Mouse (Mus musculus): ENCODE measurements around the gene Adk. TPM values are rescaled to one million over a fixed set of nuclear protein-coding genes. Genes with fewer than 3 reads are reported as not detected.

Adk gene
- 50.0 and 53.5 TPM in 2 replicates for polyA plus RNA-seq (2015; fragmentation: Nextera tagmentation; extraction: Ambion mirVana)

DNA sequence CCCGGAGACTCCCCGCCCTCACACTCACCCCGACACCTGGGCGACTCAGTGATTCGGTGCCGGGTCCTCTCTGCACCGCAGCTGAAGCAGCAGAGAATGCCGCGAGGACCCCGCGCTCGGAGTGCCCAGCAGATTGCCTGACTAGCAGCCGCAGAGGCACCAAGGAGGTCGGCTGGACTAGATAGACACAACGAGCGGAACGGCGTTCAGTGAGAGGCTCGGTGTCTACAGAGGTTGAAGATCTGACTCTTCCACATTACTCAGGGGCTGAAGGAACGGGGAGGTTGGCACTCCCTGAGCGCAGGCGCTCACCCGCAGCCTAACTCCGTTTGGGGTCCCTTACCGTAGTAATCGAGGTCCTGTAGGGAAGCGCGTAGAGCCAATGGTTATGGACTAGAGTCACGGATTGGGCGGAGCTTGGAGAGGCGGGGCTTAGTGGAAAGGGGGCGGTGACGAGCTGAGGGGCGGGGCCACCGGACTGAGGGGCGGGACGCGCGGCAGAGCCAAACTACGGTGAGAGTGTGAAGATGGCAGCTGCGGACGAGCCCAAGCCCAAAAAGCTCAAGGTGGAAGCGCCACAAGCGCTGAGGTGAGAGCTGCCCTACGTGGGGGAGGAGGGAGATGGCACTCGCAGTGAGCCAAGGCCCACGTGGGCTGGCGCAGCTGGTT lies at the start of gene Adk, which contains the start of gene Ap3m1:
Gene Adk, plus strand, starts transcription at position 463 of the 669 bp plus-strand sequence.
Gene Ap3m1, minus strand, starts transcription at position 397 of the 669 bp plus-strand sequence.
- Histone ChIP-seq H3K4me2 (replicated peaks) (peak within 1 kb of the TSS; percentile 82), H3K9ac (replicated peaks) (peak within 1 kb of the TSS; percentile 88), H3K9me3 (no peaks in the 10 kb centered on the region), H3K27me3 (no peaks in the 10 kb centered on the region), H3K27ac (peak within 1 kb of the TSS; percentile 86), H3K36me3 (no peaks in the 10 kb centered on the region), H3K4me3 (replicated peaks) (peak within 1 kb of the TSS; percentile 81), H3K4me1 (replicated peaks) (peaks cover 12% of the 10 kb centered on the region)
- peak; percentile 99 for ATAC-seq
- WGBS = under 1% methylated on average over 48 of the region's 48 CpGs

DNA sequence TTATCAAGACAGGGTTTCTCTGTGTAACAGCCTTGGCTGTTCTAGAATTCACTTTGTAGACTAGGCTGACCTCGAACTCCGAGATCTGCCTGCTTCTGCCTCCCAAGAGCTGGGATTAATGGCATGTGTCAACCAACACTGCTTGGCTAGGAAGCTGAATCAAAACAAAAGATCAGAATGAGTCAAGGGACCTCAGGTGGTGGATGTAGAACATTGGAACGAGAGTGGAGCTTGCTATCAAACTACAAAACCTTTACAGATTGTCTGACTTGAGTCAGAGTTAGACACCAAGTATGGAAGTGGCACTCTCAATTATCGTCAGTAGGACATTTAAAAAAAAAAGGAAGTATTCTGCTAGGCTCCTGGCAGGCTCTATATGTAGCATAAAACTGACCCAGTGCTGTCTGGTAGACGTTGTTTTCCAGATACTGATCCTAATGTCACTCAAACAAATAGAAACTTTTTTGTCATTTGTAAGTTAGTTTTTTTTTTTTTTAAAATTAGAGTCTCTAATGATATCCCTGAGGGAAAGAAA lies 38.5 kb upstream of the Adk start:
- H3K27ac ChIP-seq = no peak overlapping the region
- no peaks in the 10 kb centered on the region for H3K9me3 ChIP-seq
- H3K36me3 ChIP-seq = peaks cover 15% of the 10 kb centered on the region
- no peak for ATAC-seq
- 0 out of 2 replicates have a peak, but pooled peaks cover 2% of the 10 kb centered on the region for H3K4me1 ChIP-seq (replicated peaks)
- no peak overlapping the region for H3K4me2 ChIP-seq (replicated peaks)
- no peak overlapping the region for H3K4me3 ChIP-seq (replicated peaks)
- no peak overlapping the region for H3K9ac ChIP-seq (replicated peaks)
- no peaks in the 10 kb centered on the region for H3K27me3 ChIP-seq
- WGBS = 91% methylated on average over 5 of the region's 5 CpGs

DNA sequence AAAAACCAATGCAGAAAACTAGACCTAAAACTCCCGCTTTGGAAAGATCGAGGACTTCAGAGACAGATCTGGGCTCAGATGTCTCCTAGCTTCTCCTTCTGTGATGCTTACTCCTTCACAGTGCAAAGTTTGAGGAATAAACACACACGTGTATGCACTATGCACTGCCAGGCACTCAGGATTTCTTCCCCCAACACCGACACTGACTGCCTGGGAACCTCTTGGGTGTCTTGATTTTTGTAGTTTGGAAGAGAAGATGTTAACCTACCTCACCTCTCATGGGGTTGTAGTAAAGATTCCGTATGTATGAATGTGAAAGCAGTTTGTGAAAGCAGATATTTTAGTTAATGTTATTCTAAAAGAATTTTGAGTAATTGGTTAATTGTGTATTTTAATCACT lies 34.5 kb upstream of the Adk start:
- 89% methylated on average over 5 of the region's 5 CpGs for WGBS
- Histone ChIP-seq H3K9ac (replicated peaks) (no peak overlapping the region), H3K27me3 (no peaks in the 10 kb centered on the region), H3K4me2 (replicated peaks) (no peak overlapping the region), H3K4me3 (replicated peaks) (no peak overlapping the region), H3K9me3 (no peaks in the 10 kb centered on the region), H3K36me3 (peaks cover 28% of the 10 kb centered on the region), H3K4me1 (replicated peaks) (no peaks in the 10 kb centered on the region), H3K27ac (no peak overlapping the region)
- ATAC-seq = no peak

DNA sequence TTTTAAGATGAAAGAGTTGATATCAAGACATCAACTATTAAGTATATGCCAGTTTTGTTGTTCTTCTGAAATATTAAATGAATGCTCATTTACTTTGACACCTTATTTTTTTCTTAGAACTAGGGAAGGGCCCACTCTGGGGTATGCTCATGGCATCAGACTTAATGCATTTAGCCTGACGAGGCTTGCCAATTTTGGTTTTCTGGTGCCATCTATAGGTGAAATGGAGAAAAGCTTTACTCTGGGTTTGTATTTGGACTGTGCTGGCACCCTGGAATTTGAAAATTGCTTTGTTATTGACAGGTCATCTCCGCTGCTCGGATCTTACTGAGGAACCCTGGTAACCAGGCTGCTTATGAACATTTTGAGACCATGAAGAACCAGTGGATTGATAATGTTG lies 33.4 kb upstream of the Adk start:
- Histone ChIP-seq H3K4me1 (replicated peaks) (no peaks in the 10 kb centered on the region), H3K9ac (replicated peaks) (no peak overlapping the region), H3K36me3 (peaks cover 28% of the 10 kb centered on the region), H3K27ac (no peak overlapping the region), H3K9me3 (no peaks in the 10 kb centered on the region), H3K4me3 (replicated peaks) (no peak overlapping the region), H3K4me2 (replicated peaks) (no peak overlapping the region), H3K27me3 (no peaks in the 10 kb centered on the region)
- peak; percentile 79 for ATAC-seq
- 44% methylated on average over 3 of the region's 3 CpGs for WGBS

DNA sequence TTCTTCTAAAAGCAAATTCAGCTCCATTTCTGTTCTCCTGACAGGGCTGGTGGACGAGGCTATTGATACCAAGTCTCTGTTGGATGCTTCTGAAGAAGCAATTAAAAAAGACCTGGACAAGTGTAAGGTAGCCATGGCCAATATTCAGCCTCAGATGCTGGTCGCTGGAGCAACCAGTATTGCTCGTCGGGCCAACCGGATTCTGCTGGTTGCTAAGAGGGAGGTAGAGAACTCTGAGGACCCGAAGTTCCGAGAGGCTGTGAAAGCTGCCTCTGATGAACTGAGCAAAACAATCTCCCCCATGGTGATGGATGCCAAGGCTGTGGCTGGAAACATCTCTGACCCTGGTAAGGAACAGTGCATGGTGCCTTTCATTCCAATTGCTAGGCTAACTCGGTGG lies 31.9 kb upstream of the Adk start:
- no peaks in the 10 kb centered on the region for H3K9me3 ChIP-seq
- H3K9ac ChIP-seq (replicated peaks) = no peak overlapping the region
- no peaks in the 10 kb centered on the region for H3K4me1 ChIP-seq (replicated peaks)
- 91% methylated on average over 8 of the region's 8 CpGs for WGBS
- no peak overlapping the region for H3K4me3 ChIP-seq (replicated peaks)
- H3K27me3 ChIP-seq = no peaks in the 10 kb centered on the region
- no peak overlapping the region for H3K4me2 ChIP-seq (replicated peaks)
- H3K27ac ChIP-seq = no peak overlapping the region
- ATAC-seq = no peak
- H3K36me3 ChIP-seq = peaks cover 26% of the 10 kb centered on the region

DNA sequence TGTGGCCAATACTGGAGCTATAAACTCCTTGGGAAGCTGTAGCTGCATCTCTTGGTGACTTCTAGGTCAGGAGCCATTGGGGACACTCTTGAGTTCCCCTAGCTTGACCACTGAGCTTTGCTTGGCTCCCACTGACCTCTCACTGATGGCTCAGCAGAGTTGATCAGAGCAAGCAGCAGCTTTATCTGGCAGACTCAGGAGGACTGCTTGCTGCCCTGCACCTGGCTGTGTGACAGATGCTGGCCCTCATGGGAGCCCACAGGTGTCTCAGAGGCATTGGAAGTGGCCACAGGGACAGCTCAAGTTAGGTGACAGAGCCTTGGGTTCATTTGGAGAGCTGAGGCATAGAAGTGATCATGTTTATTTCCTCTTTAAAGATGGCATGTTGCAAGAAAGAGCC lies 24.8 kb upstream of the Adk start:
- Histone ChIP-seq H3K27ac (no peak overlapping the region), H3K4me2 (replicated peaks) (no peak overlapping the region), H3K36me3 (peaks cover 56% of the 10 kb centered on the region), H3K4me3 (replicated peaks) (no peak overlapping the region), H3K4me1 (replicated peaks) (no peaks in the 10 kb centered on the region), H3K9ac (replicated peaks) (no peak overlapping the region), H3K27me3 (no peaks in the 10 kb centered on the region), H3K9me3 (no peaks in the 10 kb centered on the region)
- no peak for ATAC-seq

DNA sequence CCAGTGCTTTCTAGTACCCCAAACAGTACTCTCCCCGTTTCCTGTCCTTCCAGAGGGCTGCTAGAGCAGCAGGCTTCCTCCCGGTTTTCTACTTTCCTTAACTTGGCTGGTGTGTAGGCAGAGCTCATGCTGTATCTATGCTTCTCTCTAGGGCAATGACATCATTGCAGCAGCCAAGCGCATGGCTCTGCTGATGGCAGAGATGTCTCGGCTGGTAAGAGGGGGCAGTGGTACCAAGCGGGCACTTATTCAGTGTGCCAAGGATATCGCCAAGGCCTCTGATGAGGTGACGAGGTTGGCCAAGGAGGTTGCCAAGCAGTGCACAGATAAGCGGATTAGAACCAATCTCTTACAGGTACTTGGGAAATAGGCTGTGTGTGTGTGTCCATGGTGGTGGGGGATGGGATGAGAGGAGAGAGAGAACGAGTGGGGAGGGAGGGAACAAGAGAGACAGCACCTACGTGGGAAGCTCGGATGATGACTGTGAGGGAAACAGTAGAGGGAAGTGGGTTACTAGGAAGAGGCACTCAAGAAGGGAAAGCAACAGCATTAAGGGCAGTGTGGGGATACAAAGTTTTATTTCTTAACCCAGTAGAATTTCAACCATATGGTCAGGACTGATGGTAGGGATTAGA lies 23.2 kb upstream of the Adk start:
- Histone ChIP-seq H3K36me3 (peaks cover 61% of the 10 kb centered on the region), H3K4me1 (replicated peaks) (no peaks in the 10 kb centered on the region), H3K9ac (replicated peaks) (no peak overlapping the region), H3K27ac (no peak overlapping the region), H3K9me3 (no peaks in the 10 kb centered on the region), H3K4me3 (replicated peaks) (no peak overlapping the region), H3K4me2 (replicated peaks) (no peak overlapping the region), H3K27me3 (no peaks in the 10 kb centered on the region)
- WGBS = 88% methylated on average over 11 of the region's 11 CpGs
- no peak for ATAC-seq

DNA sequence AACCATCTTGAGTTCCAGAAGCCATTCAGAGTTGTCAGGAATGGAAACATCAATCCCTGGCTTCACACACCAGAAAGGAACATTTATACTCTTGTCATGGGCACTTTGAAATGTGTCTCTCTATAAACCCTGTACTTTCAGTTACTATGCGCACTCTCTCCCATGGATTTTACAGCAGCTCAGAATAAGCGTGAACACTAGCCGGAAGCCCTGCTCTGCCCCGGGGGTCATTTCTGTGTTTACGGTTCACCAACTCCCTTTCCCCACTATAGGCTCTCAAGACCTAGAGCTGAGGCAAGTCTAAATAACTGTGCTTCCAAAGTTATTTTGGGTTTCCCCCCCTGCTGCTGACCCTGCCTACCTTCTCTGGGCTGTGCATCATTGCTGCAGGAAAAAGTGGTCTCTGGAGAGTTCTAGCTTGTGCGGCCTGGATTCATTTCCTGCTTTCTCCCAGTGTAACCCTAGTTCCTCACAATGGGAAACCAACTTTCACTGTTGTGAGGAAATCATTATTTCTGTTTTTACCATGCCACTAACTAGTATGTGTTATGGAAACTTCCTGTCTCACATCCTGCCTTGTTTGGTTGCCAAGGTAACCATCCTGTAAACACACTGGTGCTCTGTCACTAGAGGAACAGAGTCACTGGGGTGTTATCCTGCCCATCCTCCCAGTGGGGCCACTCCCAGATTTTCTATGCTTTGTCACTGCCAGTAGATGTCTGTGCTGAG lies 20.4 kb upstream of the Adk start:
- H3K4me1 ChIP-seq (replicated peaks) = no peaks in the 10 kb centered on the region
- H3K36me3 ChIP-seq = peaks cover 64% of the 10 kb centered on the region
- no peak overlapping the region for H3K27ac ChIP-seq
- H3K4me3 ChIP-seq (replicated peaks) = no peak overlapping the region
- no peaks in the 10 kb centered on the region for H3K9me3 ChIP-seq
- no peak overlapping the region for H3K4me2 ChIP-seq (replicated peaks)
- 76% methylated on average over 6 of the region's 6 CpGs for WGBS
- H3K27me3 ChIP-seq = no peaks in the 10 kb centered on the region
- ATAC-seq = no peak
- H3K9ac ChIP-seq (replicated peaks) = no peak overlapping the region

DNA sequence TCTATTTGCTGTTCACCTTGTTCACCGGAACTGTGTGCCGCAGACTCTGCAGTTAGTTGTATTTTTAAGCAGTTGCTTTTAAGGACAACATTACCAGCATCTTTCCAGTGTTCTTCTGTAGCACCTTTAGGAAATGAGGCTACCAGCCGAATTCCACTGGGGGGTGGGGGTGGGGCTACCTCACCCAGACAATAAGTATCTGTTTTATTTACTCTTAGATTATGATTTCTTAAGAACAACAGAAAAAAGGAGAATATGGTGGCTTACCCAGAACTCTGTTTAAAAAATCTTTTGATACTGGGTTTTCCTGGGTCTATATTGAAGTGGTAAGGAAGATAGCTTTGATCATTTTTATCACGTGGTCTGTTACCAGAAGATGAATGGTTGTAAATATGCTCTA lies 18.1 kb upstream of the Adk start:
- no peak for ATAC-seq
- H3K4me3 ChIP-seq (replicated peaks) = no peak overlapping the region
- 91% methylated on average over 4 of the region's 4 CpGs for WGBS
- H3K36me3 ChIP-seq = peaks cover 65% of the 10 kb centered on the region
- no peaks in the 10 kb centered on the region for H3K4me1 ChIP-seq (replicated peaks)
- no peaks in the 10 kb centered on the region for H3K27me3 ChIP-seq
- H3K27ac ChIP-seq = no peak overlapping the region
- no peak overlapping the region for H3K9ac ChIP-seq (replicated peaks)
- no peak overlapping the region for H3K4me2 ChIP-seq (replicated peaks)
- no peaks in the 10 kb centered on the region for H3K9me3 ChIP-seq

DNA sequence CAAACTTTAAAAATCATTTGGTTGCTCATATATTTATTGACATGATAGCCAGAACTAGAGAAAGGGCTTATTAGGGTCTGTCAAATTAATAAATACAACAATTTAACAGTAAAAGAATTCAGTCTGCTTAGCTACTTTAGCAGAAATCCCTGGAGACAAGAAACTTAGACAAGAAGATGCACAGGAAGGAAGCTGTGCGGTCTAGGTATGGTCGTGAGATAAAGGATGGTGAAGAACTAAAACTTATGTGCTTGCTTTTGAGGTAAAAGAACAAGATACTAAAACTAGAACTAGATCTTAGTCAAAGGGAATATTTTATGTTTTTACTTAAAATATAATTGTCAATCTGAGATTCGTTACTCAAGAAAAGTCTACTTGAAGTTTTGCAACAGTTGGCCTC lies 17.6 kb upstream of the Adk start:
- H3K4me3 ChIP-seq (replicated peaks) = no peak overlapping the region
- no peaks in the 10 kb centered on the region for H3K4me1 ChIP-seq (replicated peaks)
- H3K36me3 ChIP-seq = peaks cover 65% of the 10 kb centered on the region
- H3K4me2 ChIP-seq (replicated peaks) = no peak overlapping the region
- WGBS = 95% methylated on average over 3 of the region's 3 CpGs
- H3K9me3 ChIP-seq = no peaks in the 10 kb centered on the region
- H3K9ac ChIP-seq (replicated peaks) = no peak overlapping the region
- no peak overlapping the region for H3K27ac ChIP-seq
- no peaks in the 10 kb centered on the region for H3K27me3 ChIP-seq
- ATAC-seq = no peak

DNA sequence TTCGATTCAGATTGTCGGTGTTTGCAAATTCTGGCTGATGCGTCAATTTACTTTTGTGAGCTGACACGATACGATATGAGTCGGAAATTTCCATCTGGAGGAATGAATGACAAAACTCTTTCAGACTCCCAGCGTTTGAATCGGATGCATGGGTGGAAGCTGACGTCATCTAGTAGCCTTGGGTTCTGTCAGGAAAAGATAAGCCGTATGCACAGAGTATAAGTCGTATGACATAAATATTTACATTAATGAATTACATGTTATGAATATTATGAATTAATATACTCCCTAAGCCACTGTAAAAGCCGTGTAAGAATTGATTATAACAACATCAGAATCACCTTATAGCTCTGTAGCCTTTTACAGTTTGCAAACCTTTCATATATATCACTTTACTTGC lies 13.3 kb upstream of the Adk start:
- Histone ChIP-seq H3K36me3 (peaks cover 55% of the 10 kb centered on the region), H3K4me3 (replicated peaks) (no peak overlapping the region), H3K4me1 (replicated peaks) (no peaks in the 10 kb centered on the region), H3K9me3 (no peaks in the 10 kb centered on the region), H3K4me2 (replicated peaks) (no peak overlapping the region), H3K27ac (no peak overlapping the region), H3K9ac (replicated peaks) (no peak overlapping the region), H3K27me3 (no peaks in the 10 kb centered on the region)
- WGBS = 95% methylated on average over 12 of the region's 12 CpGs
- no peak for ATAC-seq

DNA sequence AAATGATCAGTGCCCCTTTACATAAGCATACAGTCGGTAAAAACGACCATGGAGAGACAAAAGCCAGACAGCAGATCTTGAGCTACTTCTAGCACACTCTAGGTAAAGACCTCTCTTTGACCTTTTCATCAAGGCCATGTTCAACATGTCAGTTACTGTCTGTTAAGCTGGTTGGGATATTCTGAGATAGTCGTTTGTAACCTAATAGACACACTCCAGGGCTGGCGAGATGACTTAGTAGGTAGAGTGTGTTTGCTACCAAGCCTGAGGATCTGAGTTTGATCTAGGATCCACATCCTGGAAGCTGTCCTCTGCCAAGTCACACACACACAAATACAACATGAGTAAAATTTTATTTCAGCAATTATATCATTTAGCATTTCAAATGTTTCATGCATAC lies 12.8 kb upstream of the Adk start:
- Histone ChIP-seq H3K9ac (replicated peaks) (no peak overlapping the region), H3K4me3 (replicated peaks) (no peak overlapping the region), H3K9me3 (no peaks in the 10 kb centered on the region), H3K36me3 (peaks cover 53% of the 10 kb centered on the region), H3K27me3 (no peaks in the 10 kb centered on the region), H3K4me1 (replicated peaks) (no peaks in the 10 kb centered on the region), H3K27ac (no peak overlapping the region), H3K4me2 (replicated peaks) (no peak overlapping the region)
- no peak for ATAC-seq
- 92% methylated on average over 4 of the region's 4 CpGs for WGBS
